Mouse (Mus musculus) liver, embryonic 14.5 days (tissue): ENCODE measurements at regions not wholly inside any gene's neighbourhood (a gene's known extent, or its start where the extent isn't known, plus 50 kb on each side); places are given as distances from the start of the nearest gene placed in this dataset.

Experiments used
- CTCF ChIP-seq: IDR thresholded peaks from 2 replicates; pipeline ENCODE4 v1.5.1; 2016; ENCODE audit warnings: antibody characterized with exemption, low read depth, control low read depth
- EP300 ChIP-seq: IDR thresholded peaks from 2 replicates; pipeline ENCODE4 v1.6.1; 2016; ENCODE audit warnings: antibody characterized with exemption, low read depth

GRCm38 (mm10) chr6:107019126-107019525, 219.2 kb upstream of the Crbn start:
- TF ChIP-seq EP300, result no peak
- no peak for TF ChIP-seq CTCF
